Mouse (Mus musculus) neural tube, embryonic 11.5 days (tissue): ENCODE data around the gene Gm42715. TPM values are rescaled to one million over a fixed set of nuclear protein-coding genes. Genes with fewer than 3 reads are reported as not detected.

Source experiments
- ATAC-seq: fragments of 200-750 bp; cut with Nextera tagmentation; 2 replicates; pipeline ENCODE4 v1.8.0; 2017; ENCODE audit warnings: moderate number of reproducible peaks, mild to moderate bottlenecking, moderate TSS enrichment, moderate library complexity; ENCODE audit not compliant: insufficient read depth, low FRiP score, low TSS enrichment
- DNase-seq: peaks from one replicate; pipeline ENCODE4 v3.0.0-alpha.2; 2015; ENCODE audit warnings: low spot score
- H3K27ac ChIP-seq: fragments of 300-500 bp; sonication (generic); 2 replicates; pipeline ENCODE4 v1.5.1; 2014; ENCODE audit warnings: low read depth, mild to moderate bottlenecking, low read length
- H3K27me3 ChIP-seq: fragments of 300-500 bp; sonication (generic); 2 replicates; pipeline ENCODE4 v1.6.1; 2014; ENCODE audit warnings: mild to moderate bottlenecking, low read length, mixed read lengths; ENCODE audit not compliant: control insufficient read depth, insufficient read depth
- H3K36me3 ChIP-seq: fragments of 300-500 bp; sonication (generic); 2 replicates; pipeline ENCODE4 v1.6.1; 2014; ENCODE audit warnings: mild to moderate bottlenecking, low read length, moderate library complexity, mixed read lengths; ENCODE audit not compliant: control insufficient read depth, insufficient read depth
- H3K4me1 ChIP-seq: fragments of 300-500 bp; sonication (generic); 2 replicates; pipeline ENCODE4 v1.6.1; 2014; ENCODE audit warnings: low read length, mixed read lengths; ENCODE audit not compliant: control insufficient read depth, insufficient read depth
- H3K4me2 ChIP-seq: fragments of 300-500 bp; sonication (generic); 2 replicates; pipeline ENCODE4 v1.6.1; 2014; ENCODE audit warnings: low read depth, mild to moderate bottlenecking, moderate library complexity
- H3K4me3 ChIP-seq: fragments of 300-500 bp; sonication (generic); 2 replicates; pipeline ENCODE4 v1.5.1; 2014; ENCODE audit warnings: low read depth, low read length
- H3K9ac ChIP-seq: fragments of 300-500 bp; sonication (generic); 2 replicates; pipeline ENCODE4 v1.6.1; 2014; ENCODE audit warnings: mild to moderate bottlenecking, low read length
- H3K9me3 ChIP-seq: fragments of 300-500 bp; sonication (generic); 2 replicates; pipeline ENCODE4 v1.6.1; 2016; ENCODE audit warnings: low read length; ENCODE audit not compliant: control insufficient read depth
- WGBS: fragments of 180-500 bp; shearing (Covaris S2); extraction: QIAGEN DNeasy Blood & Tissue Kit; methylation state at CpG from one replicate; pipeline ENCODE4 v1.1.7; 2014; 5-methylcytosine and 5-hydroxymethylcytosine counted together
- microRNA-seq: library from miRNA; unstranded; fragments of <30 nt; microRNA quantifications from one replicate; pipeline ENCODE4, GENCODE M21; 2016
- polyA plus RNA-seq: library from polyadenylated mRNA; unstranded; fragments of >200 nt; fragmentation: Nextera tagmentation; extraction: Ambion mirVana; gene quantifications from 2 replicates; pipeline ENCODE4 v1.2.1, GENCODE M21; 2014

Gene Gm42715
- polyA plus RNA-seq, 1 experiment from 2014 or later: 18.4 TPM

- Histone ChIP-seq H3K27ac (peak within 1 kb of the TSS; percentile 71), H3K4me2 (peak within 1 kb of the TSS; percentile 71), H3K9me3 (no peaks in the 10 kb centered on the region), H3K4me1 (peaks cover 2% of the 10 kb centered on the region; the same call in 1 of the 2 replicates), H3K9ac (peak within 1 kb of the TSS; percentile 88), H3K27me3 (no peaks in the 10 kb centered on the region), H3K4me3 (peak within 1 kb of the TSS; percentile 85), H3K36me3 (peaks cover 23% of the 10 kb centered on the region)
- ATAC-seq: peak; percentile 94
- peak; percentile 87 for DNase-seq
- under 1% methylated on average over 33 of the region's 50 CpGs for WGBS
Observed at GRCm38 (mm10) chr7:127614891-127615843, 95.8 kb downstream of the Gm42715 start, which contains the start of gene Zfp629. TSS of gene Zfp629 (minus strand) at chr7:127615797.

DNA sequence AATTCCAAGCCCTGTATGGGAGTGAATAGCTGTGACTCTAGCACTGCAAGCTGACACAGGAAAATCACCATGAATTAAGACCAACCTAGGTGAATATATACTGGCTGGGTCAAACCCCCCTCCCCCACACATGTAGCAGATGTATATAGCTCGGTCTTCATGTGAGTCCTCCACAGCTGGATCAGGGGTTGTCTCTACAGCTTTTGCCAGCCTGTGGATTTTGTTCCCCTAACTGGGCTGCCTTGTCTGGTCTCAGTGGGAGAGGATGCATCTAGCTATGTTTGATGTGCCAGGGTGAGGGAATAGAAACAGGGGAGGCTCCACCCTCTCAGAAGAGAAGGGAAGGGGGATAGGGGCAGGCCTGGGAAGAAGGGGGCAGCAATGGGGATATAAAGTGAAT lies 97.0 kb downstream of the Gm42715 start:
- Histone ChIP-seq H3K4me3 (no peak overlapping the region), H3K36me3 (peaks cover 11% of the 10 kb centered on the region), H3K4me2 (peak overlapping the region; percentile 71; the same call in 1 of the 2 replicates), H3K27me3 (no peaks in the 10 kb centered on the region), H3K9me3 (no peaks in the 10 kb centered on the region), H3K4me1 (peaks cover 2% of the 10 kb centered on the region; the same call in 1 of the 2 replicates), H3K9ac (no peak overlapping the region), H3K27ac (no peak overlapping the region)
- no peak for ATAC-seq
- 83% methylated on average over 1 of the region's 1 CpGs for WGBS
- no peak for DNase-seq

Small RNA genes lying within 50 kb of the gene (microRNA-seq; reads per million reads assigned to microRNA genes)
- gene Gm47278: not detected
- not detected for gene Mir7060

Other genes with a start within 250 kb of the Gm42715 start
- 78.0 and 79.2 TPM in 2 replicates for gene Sephs2, start 245.5 kb upstream of the Gm42715 start, polyA plus RNA-seq
- gene Itgal, start 223.3 kb upstream of the Gm42715 start, polyA plus RNA-seq: 1.2 and 1.4 TPM in 2 replicates
- gene Zfp768, start 174.0 kb upstream of the Gm42715 start, polyA plus RNA-seq: 5.1 and 7.0 TPM in 2 replicates
- 9.4 and 9.8 TPM in 2 replicates for gene Zfp747, start 143.5 kb upstream of the Gm42715 start, polyA plus RNA-seq
- gene 9130019O22Rik, start 132.4 kb upstream of the Gm42715 start, polyA plus RNA-seq: 6.5 and 8.9 TPM in 2 replicates
- 7.1 and 8.1 TPM in 2 replicates for gene E430018J23Rik, start 126.0 kb upstream of the Gm42715 start, polyA plus RNA-seq
- 7.5 and 7.6 TPM in 2 replicates for gene Zfp764, start 112.8 kb upstream of the Gm42715 start, polyA plus RNA-seq
- gene Zfp688, start 97.5 kb upstream of the Gm42715 start, polyA plus RNA-seq: 31.6 and 33.9 TPM in 2 replicates
- gene Zfp689, start 70.4 kb upstream of the Gm42715 start, polyA plus RNA-seq: 11.7 and 16.4 TPM in 2 replicates
- gene Prr14, start 60.0 kb upstream of the Gm42715 start, polyA plus RNA-seq: 55.5 and 71.8 TPM in 2 replicates
- 15.4 and 17.1 TPM in 2 replicates for gene Fbrs, start 40.4 kb upstream of the Gm42715 start, polyA plus RNA-seq
- gene Srcap, start 7.6 kb upstream of the Gm42715 start, polyA plus RNA-seq: 58.3 and 66.0 TPM in 2 replicates
- 6.9 and 9.2 TPM in 2 replicates for gene Tmem265, start 41.8 kb downstream of the Gm42715 start, polyA plus RNA-seq
- gene Phkg2, start 53.8 kb downstream of the Gm42715 start, polyA plus RNA-seq: 45.1 and 55.1 TPM in 2 replicates
- gene Ccdc189, start 69.0 kb downstream of the Gm42715 start, polyA plus RNA-seq: 12.2 and 12.8 TPM in 2 replicates
- 45.3 and 50.9 TPM in 2 replicates for gene Rnf40, start 69.2 kb downstream of the Gm42715 start, polyA plus RNA-seq
- gene Zfp629, start 96.2 kb downstream of the Gm42715 start, polyA plus RNA-seq: 34.5 and 37.9 TPM in 2 replicates
- 54.5 and 55.5 TPM in 2 replicates for gene Bcl7c, start 189.3 kb downstream of the Gm42715 start, polyA plus RNA-seq
- 6.0 and 8.8 TPM in 2 replicates for gene Ctf1, start 193.2 kb downstream of the Gm42715 start, polyA plus RNA-seq
- 0.18 TPM in 1 of 2 replicates, not detected in the other for gene Ctf2, start 212.6 kb downstream of the Gm42715 start, polyA plus RNA-seq
- 6.7 and 7.7 TPM in 2 replicates for gene Fbxl19, start 225.0 kb downstream of the Gm42715 start, polyA plus RNA-seq